Mouse (Mus musculus) natural killer cell, adult 2 months (primary cell): ENCODE results near the gene Supt4a.

Experiments used
- DNase-seq, 2 experiments: peaks; one replicate each; pipeline ENCODE4 v3.0.0; 2022; ENCODE audit warnings: low spot score in 2 of 2

The Supt4a gene

DNA sequence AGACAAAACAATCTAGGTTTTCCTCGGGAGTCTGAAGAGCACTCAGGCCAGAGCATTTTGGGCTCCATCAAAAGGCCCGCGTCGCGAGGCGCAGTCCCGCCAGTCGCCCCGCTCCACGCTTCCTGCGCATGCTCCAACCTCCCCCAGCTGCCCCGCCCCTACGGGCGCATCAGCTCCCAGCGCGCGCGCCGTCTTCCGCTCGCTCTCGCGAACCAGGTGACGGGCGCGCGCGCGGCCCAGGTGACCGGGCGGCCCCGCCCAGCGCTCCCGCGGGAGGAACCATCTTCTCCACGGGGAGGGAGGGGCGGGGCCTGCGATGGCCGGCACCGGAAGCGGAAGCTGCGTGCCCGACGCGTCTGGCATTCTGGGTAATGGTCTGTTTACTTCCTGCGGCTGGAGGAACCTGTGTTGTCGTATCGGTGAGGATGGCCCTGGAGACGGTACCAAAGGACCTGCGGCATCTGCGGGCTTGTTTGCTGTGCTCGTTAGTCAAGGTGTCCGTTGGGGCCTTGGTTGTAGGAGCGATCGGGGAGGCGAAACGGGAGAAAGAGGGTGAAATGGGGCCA is at the start of gene Supt4a:
TSS of gene Supt4a (plus strand) at position 378 of the 566 bp plus-strand sequence.
- DNase-seq = peak; percentile 96 to 97

DNA sequence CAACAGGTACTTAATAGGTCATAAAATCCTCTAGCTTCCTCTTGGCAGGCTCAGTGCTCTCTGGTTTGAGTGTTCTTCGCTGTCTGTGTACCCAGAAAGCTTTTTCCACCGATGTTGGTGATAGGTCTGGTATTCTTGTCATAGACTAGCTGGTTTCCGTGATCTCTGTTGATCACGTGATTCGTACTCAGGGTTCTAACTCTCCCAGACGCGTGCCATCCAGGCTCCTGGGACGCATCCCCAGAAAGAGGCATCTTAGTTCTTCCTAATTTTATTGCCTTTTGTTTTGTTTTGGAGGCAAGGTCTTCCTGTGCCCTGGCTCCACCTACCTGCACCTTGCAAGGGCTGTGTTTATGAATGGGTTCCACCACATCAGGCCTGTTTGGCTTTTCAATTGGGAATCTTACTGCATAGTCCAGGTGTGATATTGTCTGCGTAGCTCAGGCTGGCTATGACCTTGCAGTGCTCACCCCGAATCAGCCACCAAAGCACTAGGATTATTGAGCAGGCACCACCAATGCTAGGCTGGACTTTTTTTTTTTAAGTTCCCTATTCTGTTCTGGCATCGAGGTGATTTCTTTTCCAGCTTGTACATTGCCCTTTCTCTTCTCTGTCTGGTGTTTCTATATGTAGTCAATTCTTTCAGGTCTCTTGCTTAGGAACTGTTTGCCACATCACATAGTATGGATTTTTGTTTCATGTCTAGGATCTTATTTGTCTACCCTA is 48.7 kb upstream of the Supt4a start:
- no peak for DNase-seq

DNA sequence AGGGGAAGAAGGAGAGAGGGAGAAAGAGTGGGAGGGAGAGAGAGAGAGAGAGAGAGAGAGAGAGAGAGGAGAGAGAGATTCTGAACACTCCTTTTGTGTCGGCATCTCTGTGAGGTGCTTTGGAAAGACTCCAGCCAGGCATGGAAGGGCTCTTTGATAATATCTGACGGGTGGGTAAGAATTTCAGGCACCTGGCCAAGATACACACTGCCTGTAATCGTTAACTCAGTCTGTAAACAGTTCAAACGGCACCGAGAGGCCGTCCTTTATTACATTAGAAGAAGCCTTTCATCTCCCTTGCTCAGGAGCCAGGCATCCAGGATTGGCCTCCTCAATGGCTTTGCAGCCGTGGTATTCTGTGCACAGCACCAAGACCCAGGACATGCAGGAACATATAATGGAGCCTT is 47.9 kb upstream of the Supt4a start:
- no peak for DNase-seq

DNA sequence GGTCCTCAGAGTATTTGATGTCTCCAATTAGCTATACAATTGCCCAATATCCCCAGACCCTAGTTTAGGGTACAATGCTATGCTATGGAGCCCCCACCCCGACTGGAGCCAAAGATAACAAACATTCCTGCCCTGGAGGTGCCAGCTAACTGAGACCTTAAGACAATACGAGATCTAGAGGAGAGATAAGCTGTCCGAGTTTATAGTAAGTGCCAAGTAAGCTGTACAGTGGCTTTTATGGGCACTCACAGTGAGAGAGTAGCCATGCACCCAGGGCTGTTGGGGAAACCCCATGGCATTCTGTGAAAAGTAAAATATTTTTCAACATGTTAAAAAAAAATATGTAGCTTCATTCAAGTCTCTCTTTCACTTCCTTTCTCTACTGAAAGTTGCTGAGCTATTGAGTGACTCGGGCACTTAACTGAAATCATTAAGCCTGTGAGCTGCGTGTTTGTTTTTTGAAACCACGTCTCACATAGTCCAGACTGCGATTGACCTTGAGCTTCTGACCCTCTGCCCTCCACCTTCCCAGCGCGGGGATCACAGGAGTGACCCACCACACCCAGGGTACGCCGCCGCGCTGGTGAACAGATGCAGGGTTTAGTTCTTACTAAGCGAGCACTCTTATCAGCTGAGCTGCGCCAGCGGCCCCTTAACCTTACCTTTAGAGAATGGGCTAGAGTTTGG is 47.2 kb upstream of the Supt4a start:
- peak; percentile 27 to 45 for DNase-seq

DNA sequence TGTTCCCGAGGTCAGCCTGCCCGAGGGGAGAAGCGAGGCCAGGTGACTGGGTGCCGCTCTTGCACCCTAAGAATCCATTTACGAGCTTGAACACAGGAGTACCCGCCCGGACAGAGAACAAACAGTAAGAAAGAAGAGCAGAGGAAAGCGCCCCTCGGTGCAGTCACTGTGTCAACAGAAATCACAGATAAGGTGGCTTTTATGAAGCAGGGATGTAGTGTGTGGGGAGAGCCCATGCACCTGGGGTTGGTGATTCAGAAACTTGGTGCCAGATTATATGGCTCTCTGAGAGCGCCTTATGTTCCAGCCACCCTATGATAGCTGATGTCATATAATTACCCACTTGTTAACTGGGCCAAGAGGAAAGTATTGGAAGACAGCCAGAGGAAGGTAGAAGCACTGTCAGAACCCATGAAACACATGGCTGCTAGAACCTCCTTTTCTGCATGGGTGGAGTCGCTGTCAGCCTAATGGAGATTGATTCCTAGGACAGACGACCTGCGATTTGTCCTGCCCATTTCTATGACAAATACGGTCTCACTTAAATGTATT is 40.1 kb upstream of the Supt4a start:
- no peak for DNase-seq

DNA sequence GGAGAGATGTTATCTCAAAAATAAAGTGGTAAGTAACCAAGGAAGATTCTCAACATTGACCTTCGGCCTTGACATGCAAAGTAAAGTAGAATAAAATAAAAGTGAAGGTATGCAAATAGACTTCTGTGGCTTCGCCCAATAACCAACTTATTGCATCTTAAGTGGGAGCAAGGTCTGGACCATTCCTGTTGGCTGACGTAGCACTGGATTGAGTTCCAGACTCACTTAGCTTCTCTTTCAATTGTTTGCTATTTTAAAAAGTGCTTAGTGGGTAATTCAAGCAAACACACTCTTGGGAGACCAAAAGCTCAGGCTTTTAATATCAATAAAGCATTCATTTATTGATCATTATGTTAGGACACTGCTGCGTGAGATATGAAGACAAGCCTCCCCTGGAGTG is 39.2 kb upstream of the Supt4a start:
- no peak for DNase-seq

DNA sequence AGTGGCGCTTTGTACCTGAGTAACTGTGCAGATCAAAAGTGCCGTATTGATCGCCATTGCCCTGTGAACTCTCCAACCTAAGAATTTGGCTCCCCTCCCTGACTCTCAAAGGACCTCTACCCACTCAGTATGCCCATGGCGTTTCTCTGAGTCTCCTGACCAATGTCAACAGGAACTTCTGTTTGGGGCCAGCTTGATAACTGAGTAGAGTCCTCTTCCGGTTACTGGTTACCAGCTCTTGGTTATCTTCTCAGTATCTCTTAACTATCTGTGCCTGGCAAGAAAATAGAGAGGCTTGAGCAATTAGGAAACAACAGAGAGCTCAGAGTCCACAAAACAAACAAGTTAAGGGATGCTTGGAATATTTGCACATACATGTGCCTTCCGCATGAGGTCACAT is 36.2 kb upstream of the Supt4a start:
- no peak for DNase-seq

DNA sequence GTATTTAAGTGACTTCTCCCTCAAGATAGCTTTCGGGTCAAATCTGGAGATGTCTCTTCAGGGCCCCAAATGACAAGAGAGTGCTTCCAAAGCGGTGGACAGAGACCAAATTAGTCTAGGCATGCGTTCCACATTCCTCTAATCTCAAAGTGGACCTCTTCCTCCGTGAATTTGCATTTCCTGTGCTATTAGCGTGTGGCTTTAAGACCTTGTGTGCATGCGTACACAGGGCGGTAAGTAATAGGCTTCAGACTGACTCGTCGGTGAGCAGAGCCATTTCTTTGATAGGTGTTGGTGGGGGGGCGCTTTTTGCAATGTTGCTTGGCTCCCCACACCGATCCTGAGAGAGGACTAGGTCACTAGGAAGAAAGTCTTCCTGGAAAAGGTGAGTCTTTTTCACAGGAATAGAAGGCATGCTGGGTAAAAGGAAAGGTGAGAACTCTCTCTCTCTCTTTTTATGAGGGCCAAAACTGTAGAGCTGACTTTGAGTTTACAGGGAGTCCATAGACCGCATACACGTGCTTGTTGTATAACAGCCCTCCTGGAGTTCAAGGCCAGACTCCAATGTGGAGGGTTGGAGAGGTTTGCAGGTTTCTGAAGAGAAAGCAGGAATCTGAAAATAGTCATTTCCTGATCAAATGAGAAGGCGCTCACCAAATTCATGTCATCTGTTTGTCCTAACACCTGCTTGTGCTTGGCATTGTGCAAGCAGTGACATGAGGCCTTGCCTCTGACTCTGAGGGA is 35.3 kb upstream of the Supt4a start:
- no peak for DNase-seq

DNA sequence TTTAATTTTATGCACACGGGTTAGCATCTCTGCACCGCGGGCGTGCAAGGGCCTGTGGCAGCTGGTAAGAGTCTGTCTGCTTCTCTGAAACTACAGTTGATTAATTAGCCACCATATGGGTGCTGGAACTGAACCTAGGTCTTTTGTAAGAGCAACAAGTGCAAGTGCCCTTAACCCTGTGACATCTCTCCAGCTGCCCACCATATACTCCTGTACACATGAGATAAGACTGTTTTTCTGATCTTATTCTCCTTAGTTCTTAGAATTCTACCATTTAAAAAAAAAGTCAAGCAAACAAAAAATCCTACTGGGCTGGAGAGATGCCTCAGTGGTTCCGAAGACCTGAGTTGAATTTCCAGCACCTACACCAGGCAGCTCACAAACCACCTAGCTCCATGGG is 33.7 kb upstream of the Supt4a start:
- no peak for DNase-seq

DNA sequence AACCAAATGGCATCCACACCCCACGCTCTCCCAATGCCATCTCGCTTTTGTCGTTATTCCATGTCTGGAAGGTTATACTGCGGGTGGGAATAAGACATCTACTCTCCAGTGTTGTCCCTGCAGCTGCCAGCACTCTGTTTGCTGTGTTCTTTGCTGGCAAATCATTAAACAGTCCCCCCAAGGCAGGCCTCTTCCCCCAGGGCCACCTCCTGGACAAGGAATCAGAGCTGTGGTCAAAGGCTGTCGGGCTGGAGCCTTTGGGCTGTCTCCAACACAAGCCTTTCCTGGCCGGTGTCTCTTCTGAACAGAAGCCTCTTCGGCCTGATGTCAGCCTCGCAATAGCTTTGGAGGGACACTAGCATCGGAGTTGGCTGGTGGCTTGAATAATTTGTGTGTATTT is 33.1 kb upstream of the Supt4a start:
- DNase-seq = no peak

DNA sequence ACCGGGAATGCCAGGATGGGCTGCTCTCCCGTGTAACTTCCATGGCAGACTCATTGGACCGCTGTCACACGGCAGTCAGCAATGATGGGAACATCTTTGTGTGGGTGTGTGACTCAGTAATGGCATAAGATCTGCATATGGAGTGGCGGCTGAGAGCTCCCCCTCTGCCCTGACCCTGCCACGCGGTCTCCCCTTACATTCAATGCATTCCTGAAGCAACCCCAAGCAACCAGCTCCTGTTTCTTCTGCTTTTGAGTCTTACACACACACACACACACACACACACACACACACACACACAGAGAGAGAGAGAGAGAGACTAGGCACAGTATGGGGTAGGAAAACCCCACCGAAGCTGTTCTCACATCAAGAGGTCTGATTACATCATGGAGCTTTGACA is 29.8 kb upstream of the Supt4a start:
- no peak for DNase-seq

DNA sequence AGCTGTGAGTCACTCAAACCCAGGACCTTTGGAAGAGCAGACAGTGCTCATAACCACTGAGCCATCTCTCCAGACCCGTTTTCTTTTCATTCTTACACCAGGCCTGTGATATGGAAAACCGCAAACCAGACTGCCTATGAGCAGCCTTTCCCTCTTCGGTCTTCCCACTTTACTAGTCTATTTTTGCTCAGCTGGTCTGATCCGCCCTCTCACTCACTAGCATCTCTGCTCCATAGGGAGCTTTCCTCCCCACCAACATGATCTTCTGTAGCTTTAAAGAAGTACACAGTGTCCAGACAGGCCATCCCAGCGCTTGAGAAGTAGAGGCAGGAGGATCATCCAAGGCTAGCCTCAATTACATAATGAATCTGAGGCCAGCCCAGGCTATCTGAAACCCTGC is 28.4 kb upstream of the Supt4a start:
- DNase-seq = no peak

DNA sequence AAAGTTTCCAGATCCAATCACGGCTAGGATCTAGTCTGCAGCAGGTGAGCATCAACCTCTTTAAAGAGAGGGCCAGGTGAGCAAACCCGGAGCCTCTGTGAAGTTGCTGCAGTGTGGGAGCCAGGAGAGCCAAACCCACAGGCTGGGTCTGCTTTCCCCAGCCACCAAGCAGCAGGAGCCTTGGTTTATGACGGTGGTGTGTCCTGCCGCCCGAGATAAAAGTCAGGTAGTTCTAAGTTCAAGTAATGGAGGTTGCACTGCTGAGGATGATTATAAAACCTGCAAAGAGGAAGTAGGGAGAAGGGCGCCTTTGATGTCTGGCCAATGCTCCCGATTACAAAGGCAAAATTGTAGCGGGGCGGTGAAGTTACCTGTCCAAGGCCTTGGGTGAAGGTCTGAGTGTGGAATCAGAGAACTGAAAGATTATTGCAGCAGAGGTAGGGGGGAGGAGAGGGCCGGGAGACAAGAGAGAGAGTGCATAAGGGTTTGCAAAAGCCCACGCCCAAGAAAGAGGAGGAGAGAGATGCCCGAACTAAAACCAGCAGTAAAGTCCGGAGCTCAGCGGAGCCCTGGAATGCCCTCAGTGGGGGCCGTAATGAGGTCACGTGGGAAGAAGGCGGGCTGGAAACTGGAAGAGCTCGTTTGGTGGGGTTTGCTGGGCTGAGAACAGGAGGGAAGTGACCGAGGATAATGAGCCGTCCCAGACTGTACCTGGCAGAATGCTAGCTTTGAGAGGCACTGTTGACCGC is 27.7 kb upstream of the Supt4a start:
- no peak for DNase-seq

DNA sequence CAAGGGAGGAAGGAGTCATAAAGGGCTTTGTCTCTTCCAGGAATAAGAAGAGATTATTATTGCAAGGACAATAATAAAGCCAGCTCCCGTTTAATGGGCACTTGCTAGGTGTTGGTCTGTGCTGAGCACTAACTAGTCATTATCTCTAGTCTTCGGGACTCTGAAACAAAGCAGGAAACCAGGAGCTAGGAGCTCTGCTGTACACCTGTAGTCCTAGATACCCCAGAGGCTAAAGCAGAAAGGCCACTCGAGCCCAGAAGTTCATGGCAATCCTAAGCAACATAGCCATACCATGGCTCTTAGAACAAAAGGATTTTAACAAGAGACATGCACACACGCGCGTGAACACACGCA is 27.1 kb upstream of the Supt4a start:
- no peak for DNase-seq

DNA sequence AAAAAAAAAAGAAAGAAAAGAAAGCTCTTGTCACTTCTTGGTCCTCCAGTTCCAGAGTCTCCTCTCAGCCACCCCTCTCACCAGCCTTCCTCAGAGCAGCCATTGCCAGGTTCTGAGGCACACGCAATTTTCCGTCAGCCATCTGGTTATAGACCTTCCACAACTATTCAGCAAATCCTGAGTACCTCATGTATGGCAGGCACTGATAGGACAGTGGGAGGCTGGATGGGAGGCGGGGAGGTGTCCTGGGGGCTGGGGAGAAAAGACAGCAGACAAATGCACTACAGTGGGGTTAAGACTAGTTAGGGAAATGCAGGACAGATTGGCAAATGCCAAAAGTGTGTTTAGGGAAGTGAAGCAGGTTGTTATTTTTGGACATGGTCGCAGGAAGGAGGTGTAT is 25.2 kb upstream of the Supt4a start:
- DNase-seq = no peak

DNA sequence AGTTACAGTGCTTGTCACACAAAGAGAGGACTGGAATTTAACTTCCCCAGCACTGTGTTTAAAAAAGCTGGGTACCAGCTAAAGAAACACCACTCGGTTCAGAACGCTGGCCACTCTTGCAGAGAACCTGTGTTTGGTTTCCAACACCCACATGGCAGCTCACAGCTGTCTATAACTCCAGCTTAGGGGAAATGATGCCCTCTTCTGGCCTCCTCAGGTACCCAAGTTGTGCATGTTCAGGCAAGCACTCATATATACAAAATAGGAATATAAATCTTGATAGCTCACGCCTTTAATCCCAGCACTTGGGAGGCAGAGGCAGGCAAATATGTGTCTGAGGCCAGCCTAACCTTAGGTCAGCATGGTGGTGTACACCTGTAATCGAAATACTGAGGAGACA is 21.4 kb upstream of the Supt4a start:
- no peak for DNase-seq

DNA sequence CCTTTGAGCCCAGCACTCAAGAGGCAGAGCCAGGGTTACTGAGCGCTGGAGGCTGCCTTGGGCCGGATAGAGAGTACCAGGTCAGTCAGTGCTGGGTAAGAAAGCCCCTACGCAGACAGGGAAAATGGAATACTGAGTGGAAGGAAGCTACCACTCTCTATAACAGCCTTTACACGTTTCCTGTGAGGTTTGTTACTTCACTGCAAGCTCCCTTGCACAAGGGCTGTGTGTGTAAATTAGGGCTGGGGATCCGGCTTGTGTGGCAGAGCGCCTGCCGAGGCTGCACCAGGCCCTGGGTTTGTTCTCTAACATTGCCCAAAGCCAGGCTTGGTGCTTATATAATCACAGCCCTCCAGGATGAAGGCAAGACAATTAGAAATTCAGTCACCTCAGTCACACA is 17.8 kb upstream of the Supt4a start:
- DNase-seq = no peak

DNA sequence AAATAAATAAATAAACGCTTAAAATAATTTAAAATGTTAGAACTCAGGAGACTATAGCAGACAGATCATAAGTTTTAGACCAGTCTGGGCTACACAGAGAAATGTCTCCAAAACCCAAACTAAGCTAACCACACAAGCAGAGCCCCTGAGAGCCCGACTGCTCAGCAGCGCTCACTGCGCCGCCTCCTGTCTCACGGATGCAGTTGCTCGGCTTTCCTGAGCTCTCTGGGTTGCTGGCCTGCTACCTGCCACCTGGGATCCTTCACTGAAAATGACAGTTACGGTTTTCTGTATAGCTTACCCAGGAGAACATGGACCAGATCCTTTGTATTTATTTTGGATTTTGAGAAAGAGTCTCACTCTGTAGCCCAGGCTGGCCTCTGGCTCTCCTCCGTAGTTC is 17.0 kb upstream of the Supt4a start:
- peak in 1 of 2 experiments; percentile 26 for DNase-seq

DNA sequence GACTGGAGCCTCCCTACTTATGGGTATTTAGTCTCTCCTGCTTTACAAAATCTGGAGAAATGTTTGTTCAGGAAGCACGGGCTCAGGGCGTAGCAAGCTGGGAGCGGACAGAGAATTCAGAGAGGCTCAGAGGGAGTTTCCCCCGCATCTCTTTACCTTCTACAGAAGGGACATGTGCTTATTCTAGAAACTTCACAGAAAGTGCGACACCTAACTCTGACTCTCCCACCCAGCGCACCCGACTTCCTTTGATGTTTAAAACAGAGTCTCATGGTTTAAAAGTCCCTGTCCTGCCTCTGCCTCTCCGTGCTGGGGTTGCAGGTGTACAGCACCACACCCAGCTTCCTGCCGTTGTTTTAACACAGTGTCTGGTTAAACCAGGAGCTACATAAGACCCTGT is 16.5 kb upstream of the Supt4a start:
- peak; percentile 70 to 75 for DNase-seq

DNA sequence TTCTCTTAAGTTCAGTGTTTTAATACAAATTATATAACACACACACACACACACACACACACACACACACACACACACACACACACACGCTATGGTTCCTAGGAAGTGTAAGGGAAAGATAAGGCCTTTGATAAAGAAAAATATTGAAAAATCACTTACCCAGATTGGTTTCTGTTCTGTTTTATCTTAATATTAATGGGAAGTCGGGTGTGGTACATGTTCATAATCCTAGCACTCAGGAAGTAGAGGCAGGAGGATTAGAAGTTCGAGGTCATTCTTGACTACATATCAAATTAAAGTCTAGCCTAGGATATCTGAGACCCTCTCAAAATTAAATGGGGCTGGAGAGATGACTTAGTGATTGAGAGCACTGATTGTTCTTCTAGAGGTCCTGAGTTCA is 15.2 kb upstream of the Supt4a start:
- no peak for DNase-seq

DNA sequence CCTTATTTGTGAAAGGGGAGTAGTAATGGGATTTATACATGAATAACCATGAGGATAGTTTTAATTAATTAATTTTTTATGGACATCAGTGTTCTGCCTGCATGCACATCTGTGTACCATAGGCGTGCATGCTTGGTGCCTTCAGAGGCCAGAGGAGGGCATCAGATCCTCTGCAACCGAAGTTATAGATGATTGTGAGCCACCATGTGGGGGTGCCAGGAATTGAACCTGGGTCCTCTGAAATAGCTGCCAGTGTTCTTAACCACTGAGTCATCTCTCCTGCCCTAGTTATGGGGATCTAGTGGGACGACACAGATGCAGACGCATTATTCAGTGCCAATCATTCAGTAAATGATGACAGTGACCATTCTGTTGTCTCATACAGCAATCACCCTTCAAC is 14.5 kb upstream of the Supt4a start:
- no peak for DNase-seq

DNA sequence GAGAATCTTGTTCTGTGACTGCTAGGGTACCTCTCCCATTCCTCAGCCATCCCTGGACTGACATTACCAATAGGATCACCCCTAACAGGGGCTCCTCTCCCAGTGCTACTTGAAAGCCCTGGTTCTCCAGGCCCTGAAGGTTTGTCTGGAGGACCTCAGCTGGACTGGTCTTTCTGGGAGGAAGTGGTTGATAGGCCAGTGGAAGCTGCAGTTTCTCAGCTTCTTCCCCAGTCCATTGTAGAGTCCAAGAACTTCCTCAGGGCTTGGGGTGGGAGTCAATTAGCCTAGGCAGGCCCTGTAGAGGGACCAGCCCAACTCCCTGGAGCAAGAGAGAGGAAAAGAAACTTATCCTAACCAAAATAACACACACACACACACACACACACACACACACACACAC is 11.8 kb upstream of the Supt4a start:
- DNase-seq = no peak
